Mouse (Mus musculus): ENCODE data around the gene Fndc3b. TPM values are rescaled to one million over a fixed set of nuclear protein-coding genes. Genes with fewer than 3 reads are reported as not detected.

Gene Fndc3b
- polyA plus RNA-seq, 1 experiment from 2014 or later, result 22.4 TPM

DNA sequence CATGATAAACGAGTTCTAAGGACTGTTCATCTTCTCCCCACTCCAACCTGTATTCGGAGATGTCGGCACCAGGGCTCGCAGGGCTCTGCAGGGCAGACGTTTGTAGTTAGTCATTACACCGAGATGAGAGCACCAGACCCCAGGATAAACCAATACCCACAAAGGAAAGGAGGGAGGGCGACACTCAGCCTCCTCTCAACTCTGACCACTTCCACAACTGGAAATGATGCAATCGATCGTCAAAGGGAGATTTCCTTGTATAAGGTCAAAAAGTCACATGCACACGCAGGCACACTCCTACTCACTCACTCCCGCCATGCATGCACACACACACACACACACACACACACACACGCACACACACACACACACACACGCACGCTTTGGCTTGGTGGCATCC is 254.6 kb downstream of the Fndc3b start:
- H3K4me1 ChIP-seq, result no peaks in the 10 kb centered on the region
- H3K36me3 ChIP-seq, result peaks cover 44% of the 10 kb centered on the region
- H3K27me3 ChIP-seq, result no peaks in the 10 kb centered on the region
- ATAC-seq (ENCODE audit: low FRiP score), result no peak
- H3K27ac ChIP-seq, result no peak overlapping the region
- H3K9me3 ChIP-seq (replicated peaks), result 0 out of 2 replicates have a peak, but pooled peaks cover 3% of the 10 kb centered on the region
- WGBS, result 92% methylated on average over 14 of the region's 14 CpGs
- no peak overlapping the region for H3K4me2 ChIP-seq (replicated peaks)
- no peak overlapping the region for H3K9ac ChIP-seq
- no peak overlapping the region for H3K4me3 ChIP-seq

GRCm38 (mm10) chr3:27454402-27455195 is 256.5 kb downstream of the Fndc3b start:
- Histone ChIP-seq H3K27me3 (no peaks in the 10 kb centered on the region), H3K9me3 (replicated peaks) (0 out of 2 replicates have a peak, but pooled peaks cover 3% of the 10 kb centered on the region), H3K4me3 (no peak overlapping the region), H3K27ac (no peak overlapping the region), H3K4me2 (replicated peaks) (no peak overlapping the region), H3K9ac (no peak overlapping the region), H3K36me3 (peaks cover 50% of the 10 kb centered on the region), H3K4me1 (no peaks in the 10 kb centered on the region)
- no peak for ATAC-seq (ENCODE audit: low FRiP score)
- 82% methylated on average over 8 of the region's 8 CpGs for WGBS

DNA sequence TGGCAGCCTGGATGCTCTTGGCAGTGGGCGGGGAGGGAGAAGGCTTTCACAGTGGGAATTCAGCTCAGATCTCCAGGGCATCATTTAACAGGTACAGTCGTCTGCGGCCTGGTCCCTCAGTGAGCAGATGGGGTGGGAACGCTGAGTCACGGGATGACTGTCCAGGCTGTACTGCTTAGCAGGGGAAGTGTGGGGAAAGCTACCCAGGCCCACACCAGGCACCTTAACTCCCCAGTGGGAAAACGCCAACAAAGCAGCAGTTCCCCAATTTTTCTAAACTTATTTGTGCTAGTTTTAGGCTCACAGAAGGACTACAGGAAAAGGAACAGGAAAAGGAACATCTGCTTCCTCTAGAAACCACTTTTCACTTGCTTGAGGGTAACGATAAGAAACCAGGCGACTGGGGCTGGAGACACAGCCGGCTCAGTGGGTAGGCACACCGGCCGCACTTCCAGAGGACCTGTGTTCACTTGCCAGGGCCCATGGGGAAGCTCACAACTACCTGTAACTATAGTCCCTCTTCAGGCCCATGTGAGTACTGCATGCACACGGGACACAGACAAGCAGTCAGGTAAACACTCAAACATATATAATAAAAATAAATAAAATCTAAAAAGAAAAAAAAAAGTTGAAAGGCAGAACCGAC is 257.5 kb downstream of the Fndc3b start:
- no peak overlapping the region for H3K9ac ChIP-seq
- ATAC-seq (ENCODE audit: low FRiP score), result no peak
- H3K4me1 ChIP-seq, result no peaks in the 10 kb centered on the region
- H3K27me3 ChIP-seq, result no peaks in the 10 kb centered on the region
- 86% methylated on average over 13 of the region's 13 CpGs for WGBS
- H3K27ac ChIP-seq, result no peak overlapping the region
- no peak overlapping the region for H3K4me2 ChIP-seq (replicated peaks)
- peaks cover 42% of the 10 kb centered on the region; the same call in 1 of the 2 replicates for H3K36me3 ChIP-seq
- H3K4me3 ChIP-seq, result no peak overlapping the region
- 0 out of 2 replicates have a peak, but pooled peaks cover 3% of the 10 kb centered on the region for H3K9me3 ChIP-seq (replicated peaks)

DNA sequence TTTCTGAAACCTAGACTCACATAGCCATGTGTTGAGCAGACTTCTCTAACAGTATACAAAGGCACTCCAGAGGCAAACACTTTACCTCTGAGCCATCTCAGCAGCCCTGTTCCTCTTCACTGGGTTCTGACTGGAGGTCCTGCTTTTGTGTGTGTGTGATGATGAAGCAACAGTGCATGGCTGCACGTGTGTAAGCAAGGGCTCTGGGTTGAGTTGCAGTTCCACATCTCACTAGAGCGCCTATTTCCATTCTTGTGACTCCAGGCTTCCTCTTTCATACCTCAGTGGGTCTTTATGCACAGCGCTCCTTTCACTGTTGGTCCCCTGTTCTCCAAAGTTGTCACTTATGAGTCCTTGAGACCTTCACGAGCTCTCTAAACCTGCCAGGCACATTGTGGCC is 261.7 kb downstream of the Fndc3b start:
- Histone ChIP-seq H3K4me3 (no peak overlapping the region), H3K9me3 (replicated peaks) (0 out of 2 replicates have a peak, but pooled peaks cover 3% of the 10 kb centered on the region), H3K4me2 (replicated peaks) (no peak overlapping the region), H3K27me3 (no peaks in the 10 kb centered on the region), H3K4me1 (no peaks in the 10 kb centered on the region), H3K27ac (no peak overlapping the region), H3K36me3 (peaks cover 19% of the 10 kb centered on the region; the same call in 1 of the 2 replicates), H3K9ac (no peak overlapping the region)
- ATAC-seq (ENCODE audit: low FRiP score), result no peak
- 93% methylated on average over 4 of the region's 4 CpGs for WGBS

DNA sequence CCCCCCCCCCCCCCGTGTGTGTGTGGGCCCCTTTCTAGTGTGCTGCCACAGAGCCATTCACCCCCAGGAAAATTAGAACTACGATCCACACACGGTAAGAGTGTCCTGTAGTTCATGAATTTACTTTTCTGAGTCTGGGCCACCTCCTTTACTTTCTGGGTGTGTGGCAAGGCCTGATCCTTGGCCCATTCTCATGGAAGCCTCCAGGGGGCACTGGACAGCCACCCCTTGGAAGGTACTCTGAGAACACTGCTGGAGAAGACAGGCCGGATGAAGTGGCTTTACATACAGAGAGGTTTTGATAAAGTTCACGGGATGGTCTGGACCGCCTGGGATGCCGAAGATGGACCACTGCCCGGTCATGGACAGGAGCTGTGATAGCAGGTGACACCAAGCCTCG is 262.7 kb downstream of the Fndc3b start:
- no peaks in the 10 kb centered on the region for H3K27me3 ChIP-seq
- ATAC-seq (ENCODE audit: low FRiP score), result no peak
- H3K4me2 ChIP-seq (replicated peaks), result no peak overlapping the region
- H3K27ac ChIP-seq, result no peak overlapping the region
- peaks cover 11% of the 10 kb centered on the region; the same call in 1 of the 2 replicates for H3K36me3 ChIP-seq
- H3K4me3 ChIP-seq, result no peak overlapping the region
- H3K4me1 ChIP-seq, result no peaks in the 10 kb centered on the region
- no peak overlapping the region for H3K9ac ChIP-seq
- WGBS, result 94% methylated on average over 9 of the region's 9 CpGs
- H3K9me3 ChIP-seq (replicated peaks), result no peaks in the 10 kb centered on the region

DNA sequence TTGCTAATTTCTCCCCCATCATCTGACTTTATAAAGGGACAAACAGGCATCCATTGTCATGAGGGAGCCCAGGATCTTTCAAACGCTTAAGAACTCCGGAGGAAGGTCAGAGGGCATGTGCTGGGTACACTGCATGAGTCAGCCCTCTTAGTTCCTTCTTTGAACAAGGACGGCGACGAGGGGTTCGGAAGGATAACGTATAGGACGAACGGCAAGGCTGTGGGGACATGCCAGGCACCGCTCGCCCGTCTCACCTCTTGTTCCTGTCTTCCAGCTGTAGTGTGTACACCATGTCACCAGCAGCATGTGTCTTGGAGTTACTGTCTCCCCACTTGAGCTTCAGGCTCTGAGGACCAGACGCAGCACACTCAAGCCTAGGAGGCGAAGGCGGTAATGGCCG is 271.4 kb downstream of the Fndc3b start:
- Histone ChIP-seq H3K36me3 (peaks cover 7% of the 10 kb centered on the region), H3K9ac (no peak overlapping the region), H3K9me3 (replicated peaks) (no peaks in the 10 kb centered on the region), H3K4me3 (no peak overlapping the region), H3K4me2 (replicated peaks) (no peak overlapping the region), H3K27ac (no peak overlapping the region), H3K4me1 (0 out of 2 replicates have a peak, but pooled peaks cover 3% of the 10 kb centered on the region), H3K27me3 (no peaks in the 10 kb centered on the region)
- 81% methylated on average over 16 of the region's 16 CpGs for WGBS
- ATAC-seq (ENCODE audit: low FRiP score), result no peak

DNA sequence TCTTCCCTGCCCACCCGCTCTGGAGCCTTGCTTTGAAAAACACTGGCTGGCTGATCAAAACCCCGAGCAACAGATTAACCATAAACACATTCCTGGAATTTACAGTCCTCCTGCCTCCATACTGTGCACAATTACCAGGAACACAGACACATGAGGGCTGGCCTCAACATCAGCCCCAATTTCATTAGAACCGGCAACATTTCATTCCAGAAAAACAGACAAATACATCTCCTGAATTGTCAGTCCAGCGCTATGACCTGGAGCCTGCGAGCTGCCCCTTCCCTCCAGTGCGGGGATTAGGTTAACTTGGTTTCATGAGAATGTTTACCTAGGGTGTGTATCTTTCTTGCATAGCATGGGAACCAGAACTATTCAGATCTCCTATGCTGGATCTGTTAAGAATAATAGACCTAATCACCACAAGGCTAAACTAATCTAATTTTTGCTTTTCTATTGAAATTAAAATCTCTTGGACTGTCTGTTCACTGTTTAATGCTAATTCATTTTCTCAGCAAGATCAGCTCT is 275.9 kb downstream of the Fndc3b start:
- Histone ChIP-seq H3K27me3 (no peaks in the 10 kb centered on the region), H3K36me3 (peaks cover 7% of the 10 kb centered on the region), H3K27ac (no peak overlapping the region), H3K9ac (no peak overlapping the region), H3K9me3 (replicated peaks) (no peaks in the 10 kb centered on the region), H3K4me3 (no peak overlapping the region), H3K4me1 (0 out of 2 replicates have a peak, but pooled peaks cover 3% of the 10 kb centered on the region), H3K4me2 (replicated peaks) (no peak overlapping the region)
- no peak for ATAC-seq (ENCODE audit: low FRiP score)
- 54% methylated on average over 6 of the region's 6 CpGs for WGBS

- Histone ChIP-seq H3K27ac (no peak overlapping the region), H3K4me2 (replicated peaks) (no peak overlapping the region), H3K9me3 (replicated peaks) (no peaks in the 10 kb centered on the region), H3K36me3 (peaks cover 5% of the 10 kb centered on the region; the same call in 1 of the 2 replicates), H3K9ac (no peak overlapping the region), H3K27me3 (no peaks in the 10 kb centered on the region), H3K4me1 (no peaks in the 10 kb centered on the region), H3K4me3 (no peak overlapping the region)
- no peak for ATAC-seq (ENCODE audit: low FRiP score)
- WGBS, result 77% methylated on average over 3 of the region's 3 CpGs
Measured at GRCm38 (mm10) chr3:27432981-27433380, 278.1 kb downstream of the Fndc3b start.

DNA sequence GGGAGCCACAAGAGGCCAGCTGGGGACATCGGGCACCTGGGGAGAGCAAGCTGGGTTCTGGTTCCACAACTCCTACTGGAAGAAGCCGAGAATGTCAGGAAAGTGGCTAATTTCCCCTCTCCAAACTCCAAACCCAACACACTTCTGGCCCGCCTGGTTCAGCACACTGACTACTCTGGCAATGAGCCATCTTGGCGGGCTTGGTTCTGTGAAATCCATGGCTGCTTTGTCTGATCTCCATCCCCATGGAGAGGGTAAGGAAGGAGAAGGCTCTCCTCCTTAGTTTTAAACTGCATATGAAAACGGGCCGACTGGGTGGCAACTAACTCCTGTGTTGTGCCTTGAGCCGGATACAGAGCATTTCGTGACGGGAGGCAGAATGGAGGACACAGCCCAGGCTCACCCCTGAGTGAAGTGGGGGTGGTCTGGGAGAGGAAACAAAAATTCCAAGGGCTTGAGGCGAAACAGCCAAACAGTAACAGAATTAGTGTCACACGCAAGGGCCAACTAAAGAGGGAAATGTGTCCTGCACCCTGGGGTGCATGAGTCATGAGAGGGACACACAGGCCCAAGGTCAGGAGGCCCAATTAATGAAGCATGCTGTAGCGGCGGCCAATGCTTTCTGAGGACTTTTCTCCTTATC is 280.4 kb downstream of the Fndc3b start:
- Histone ChIP-seq H3K4me2 (replicated peaks) (no peak overlapping the region), H3K4me1 (no peaks in the 10 kb centered on the region), H3K4me3 (no peak overlapping the region), H3K36me3 (peaks cover 12% of the 10 kb centered on the region; the same call in 1 of the 2 replicates), H3K27ac (no peak overlapping the region), H3K27me3 (no peaks in the 10 kb centered on the region), H3K9ac (no peak overlapping the region), H3K9me3 (replicated peaks) (no peaks in the 10 kb centered on the region)
- ATAC-seq (ENCODE audit: low FRiP score), result no peak
- 78% methylated on average over 13 of the region's 13 CpGs for WGBS

DNA sequence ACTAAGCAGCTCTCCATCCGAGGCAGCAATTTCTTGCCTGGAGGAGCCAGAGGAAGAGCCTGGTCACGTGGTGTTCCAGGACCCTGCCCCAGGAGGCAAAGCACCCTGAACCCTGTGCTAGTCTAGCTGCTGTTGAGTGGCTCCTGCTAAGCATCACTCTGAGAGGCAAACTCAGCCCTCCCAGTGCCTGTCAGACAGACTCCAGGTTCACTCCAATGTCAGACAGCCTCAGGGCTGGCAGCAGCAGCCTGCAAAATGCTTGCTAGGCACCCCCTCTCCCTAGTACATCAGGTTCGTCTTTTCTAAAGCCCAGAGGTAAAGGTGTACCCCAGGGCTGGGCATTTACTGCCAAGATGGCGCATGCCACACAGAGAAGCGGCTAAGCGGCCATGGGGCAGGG is 283.7 kb downstream of the Fndc3b start:
- H3K9me3 ChIP-seq (replicated peaks), result no peaks in the 10 kb centered on the region
- H3K36me3 ChIP-seq, result peaks cover 18% of the 10 kb centered on the region; the same call in 1 of the 2 replicates
- no peak for ATAC-seq (ENCODE audit: low FRiP score)
- H3K4me3 ChIP-seq, result no peak overlapping the region
- H3K27me3 ChIP-seq, result no peaks in the 10 kb centered on the region
- no peak overlapping the region for H3K27ac ChIP-seq
- H3K9ac ChIP-seq, result no peak overlapping the region
- 89% methylated on average over 6 of the region's 6 CpGs for WGBS
- no peak overlapping the region for H3K4me2 ChIP-seq (replicated peaks)
- no peaks in the 10 kb centered on the region for H3K4me1 ChIP-seq

DNA sequence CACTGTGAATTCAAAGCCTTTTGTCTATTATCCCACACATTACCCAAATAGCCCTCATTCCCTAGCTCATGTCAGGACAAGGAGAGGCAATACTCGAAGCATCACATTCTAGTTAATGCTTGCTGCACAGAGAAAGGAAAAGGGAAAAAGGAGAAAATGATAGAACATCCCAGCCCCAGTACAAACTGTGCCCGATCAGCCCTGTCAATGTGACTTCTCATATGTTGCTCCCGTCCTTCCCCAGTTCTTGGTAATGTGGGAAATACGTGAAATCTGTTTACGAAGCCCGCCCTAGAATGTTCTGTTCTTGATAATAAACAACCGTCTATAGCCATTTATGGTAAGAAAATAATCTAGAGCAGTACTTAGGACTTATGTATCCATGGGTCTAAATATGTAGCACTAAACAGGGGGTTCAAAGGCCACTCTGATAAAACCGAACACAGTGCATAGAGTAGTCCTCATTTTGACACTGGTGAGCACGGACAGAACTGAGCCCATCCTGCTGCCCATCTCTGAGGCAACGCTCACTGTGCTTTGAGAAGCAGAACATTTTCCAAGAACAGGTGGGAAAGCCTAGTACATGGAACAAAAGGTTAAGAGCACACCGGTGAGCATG is 286.9 kb downstream of the Fndc3b start:
- H3K9ac ChIP-seq, result no peak overlapping the region
- H3K27me3 ChIP-seq, result no peaks in the 10 kb centered on the region
- no peak for ATAC-seq (ENCODE audit: low FRiP score)
- 94% methylated on average over 11 of the region's 11 CpGs for WGBS
- H3K36me3 ChIP-seq, result peaks cover 18% of the 10 kb centered on the region; the same call in 1 of the 2 replicates
- H3K4me3 ChIP-seq, result no peak overlapping the region
- no peak overlapping the region for H3K27ac ChIP-seq
- no peaks in the 10 kb centered on the region for H3K9me3 ChIP-seq (replicated peaks)
- 0 out of 2 replicates have a peak, but pooled peaks cover 3% of the 10 kb centered on the region for H3K4me1 ChIP-seq
- no peak overlapping the region for H3K4me2 ChIP-seq (replicated peaks)

DNA sequence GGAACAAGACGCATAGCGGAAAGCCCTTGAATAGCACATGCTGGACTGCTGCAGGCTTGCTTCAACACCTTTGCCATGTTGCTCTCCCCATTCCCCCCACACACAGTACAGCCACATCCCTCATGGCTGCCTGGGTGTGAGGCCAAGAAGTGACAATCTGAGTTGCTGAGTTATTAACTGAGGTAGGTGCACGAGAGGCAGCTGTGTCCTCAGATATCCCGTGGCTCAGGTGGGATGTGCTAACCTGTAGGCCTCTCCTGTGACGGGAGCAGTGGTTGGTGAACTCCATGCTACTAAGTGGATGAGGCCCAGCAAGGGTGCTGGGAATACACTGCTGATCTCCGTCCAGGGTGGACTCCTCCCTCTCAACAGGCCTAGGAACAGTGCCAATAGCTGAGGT is 288.6 kb downstream of the Fndc3b start:
- Histone ChIP-seq H3K9ac (no peak overlapping the region), H3K4me3 (no peak overlapping the region), H3K4me2 (replicated peaks) (no peak overlapping the region), H3K27ac (no peak overlapping the region), H3K9me3 (replicated peaks) (no peaks in the 10 kb centered on the region), H3K36me3 (0 out of 2 replicates have a peak, but pooled peaks cover 9% of the 10 kb centered on the region), H3K27me3 (no peaks in the 10 kb centered on the region), H3K4me1 (0 out of 2 replicates have a peak, but pooled peaks cover 3% of the 10 kb centered on the region)
- 89% methylated on average over 6 of the region's 6 CpGs for WGBS
- ATAC-seq (ENCODE audit: low FRiP score), result no peak

Data from hindbrain, embryonic 12.5 days (tissue).